Mouse (Mus musculus): ENCODE measurements at regions not wholly inside any gene's neighbourhood (a gene's known extent, or its start where the extent isn't known, plus 50 kb on each side); places are given as distances from the start of the nearest gene placed in this dataset.
A peak's percentile ranks its signal among the peaks of the same experiment; 100 is the strongest.
"Not testable (repeated sequence)": the region's sequence is repeated elsewhere in the genome, so short reads cannot be mapped to it uniquely, and the experiment has no call there.

DNA sequence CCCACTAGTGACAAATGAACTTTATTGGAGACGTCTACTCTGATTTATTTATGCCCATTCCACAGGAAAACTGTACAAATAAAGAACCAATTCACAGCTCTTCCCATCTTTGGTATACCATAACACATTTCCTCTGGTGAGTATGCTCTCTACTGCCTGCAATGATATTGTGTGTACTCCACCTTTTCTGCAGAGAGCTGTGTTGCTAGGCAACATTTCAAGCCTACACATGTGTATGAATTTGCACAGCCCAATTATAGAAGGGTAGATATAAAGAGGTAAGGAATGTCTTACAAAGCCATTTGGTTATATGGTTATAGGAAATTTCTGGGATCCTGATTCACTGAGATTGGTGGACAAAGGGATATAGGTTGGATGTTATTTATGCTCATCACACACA, 227.4 kb downstream of the 4931408C20Rik start:
- peak in 1 of 2 experiments; percentile 13 for DNase-seq (ENCODE audit: low spot score in 2 of 2)

DNA sequence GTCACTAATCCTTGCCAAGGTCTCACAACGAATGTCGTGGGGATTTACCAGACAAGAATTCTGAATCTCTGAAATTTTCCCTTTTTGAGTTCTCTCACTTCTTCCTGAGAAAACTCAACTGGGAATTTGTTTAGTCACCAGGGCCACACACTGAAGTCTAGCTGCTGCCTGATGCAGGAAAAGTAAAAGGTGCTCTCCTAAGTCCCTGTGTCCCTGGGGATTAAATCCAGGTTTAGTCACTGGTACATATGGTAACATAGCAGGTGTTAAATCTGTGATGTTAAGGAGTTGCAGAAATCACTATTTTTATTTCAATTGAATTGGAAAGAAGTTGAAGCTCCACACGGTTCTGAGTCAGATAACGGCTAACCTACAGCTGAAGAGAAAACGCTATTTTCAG, 260.9 kb downstream of the 4931408C20Rik start:
- peak in 1 of 2 experiments; percentile 20 for DNase-seq (ENCODE audit: low spot score in 2 of 2)

DNA sequence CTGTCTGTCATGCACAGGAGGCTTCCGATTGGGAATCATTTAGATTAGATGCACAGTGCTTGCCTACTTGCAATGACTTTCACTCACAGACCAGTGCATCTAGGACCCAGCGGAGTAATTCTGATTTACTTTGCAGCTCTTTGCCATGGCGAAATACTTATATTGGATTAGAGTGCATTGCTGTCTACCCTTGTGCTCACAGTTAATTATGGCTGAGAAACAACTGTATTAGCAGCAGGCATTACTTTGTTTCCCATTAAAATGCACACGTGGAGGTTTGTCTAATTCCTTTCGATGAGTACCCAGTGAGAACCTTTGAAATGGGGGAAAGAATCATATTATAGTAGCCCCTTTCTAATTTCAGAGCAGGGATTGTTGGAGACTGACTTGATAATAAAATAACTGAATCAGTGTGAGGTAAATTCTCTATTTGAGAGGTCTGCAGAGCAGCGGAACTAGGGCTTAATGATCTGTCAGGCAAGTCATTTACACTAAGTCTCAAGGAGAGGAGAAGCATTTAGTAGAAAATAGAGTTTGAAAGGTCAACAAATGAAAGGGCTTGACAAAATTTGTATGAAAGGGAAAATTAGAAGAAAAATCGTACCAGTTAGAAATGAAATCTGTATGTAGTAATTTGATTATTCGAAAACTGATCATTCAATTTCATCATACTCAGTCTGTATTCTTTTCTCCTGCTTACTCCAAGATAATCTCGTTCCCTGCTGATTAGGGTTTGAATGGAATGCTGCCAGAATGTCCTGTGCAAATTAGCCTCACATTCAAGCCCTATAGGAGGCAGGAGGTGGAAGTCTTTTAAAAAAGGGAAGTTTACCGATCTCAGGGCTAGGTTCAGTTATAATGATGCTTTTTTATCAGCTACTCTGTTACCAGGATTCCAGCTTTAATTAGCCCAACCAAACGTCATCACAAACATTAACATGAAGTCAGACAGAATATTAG, 299.0 kb downstream of the 4931408C20Rik start:
- DNase-seq (ENCODE audit: low spot score in 2 of 2): no peak

DNA sequence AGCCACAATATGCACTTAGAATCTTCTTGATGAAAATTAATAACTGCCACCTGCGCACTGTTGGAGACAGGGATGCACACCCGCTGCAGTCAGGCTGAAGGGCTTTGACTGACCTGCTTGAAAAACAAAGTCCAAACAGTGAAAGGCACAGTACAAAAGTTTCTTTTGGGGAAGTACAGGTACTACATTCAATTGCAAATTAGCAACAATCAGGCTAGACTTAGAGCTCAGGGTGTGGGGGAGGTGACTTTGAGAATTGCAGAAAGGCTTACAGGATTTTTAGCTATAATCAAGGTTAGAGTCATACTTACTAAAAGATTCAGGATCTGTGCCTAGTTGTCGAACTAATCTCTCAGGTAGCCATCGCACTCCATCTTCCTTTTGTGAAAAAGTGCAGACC, 346.7 kb downstream of the 4931408C20Rik start:
- no peak for DNase-seq (ENCODE audit: low spot score in 2 of 2)

DNA sequence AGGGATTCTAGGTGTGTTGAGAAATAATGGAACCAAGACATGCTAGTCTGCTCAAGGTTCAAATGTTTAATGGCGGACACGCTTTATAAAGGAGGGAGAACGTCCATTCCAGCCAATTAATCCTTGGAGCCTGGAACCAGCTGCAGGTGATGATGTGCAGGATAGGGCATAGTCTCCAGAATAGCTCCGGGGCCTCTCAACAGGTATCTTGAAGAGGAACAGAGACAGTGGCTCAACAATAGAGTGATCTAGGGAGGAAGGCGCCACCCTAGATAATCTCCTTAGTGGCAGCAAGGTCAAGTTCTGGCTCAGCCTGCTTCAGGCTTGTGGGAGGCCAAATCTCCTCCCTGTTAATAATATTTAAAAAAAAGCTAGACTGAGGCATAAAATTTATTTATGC, 347.4 kb downstream of the 4931408C20Rik start:
- not testable (repeated sequence) for DNase-seq (ENCODE audit: low spot score in 2 of 2)

DNA sequence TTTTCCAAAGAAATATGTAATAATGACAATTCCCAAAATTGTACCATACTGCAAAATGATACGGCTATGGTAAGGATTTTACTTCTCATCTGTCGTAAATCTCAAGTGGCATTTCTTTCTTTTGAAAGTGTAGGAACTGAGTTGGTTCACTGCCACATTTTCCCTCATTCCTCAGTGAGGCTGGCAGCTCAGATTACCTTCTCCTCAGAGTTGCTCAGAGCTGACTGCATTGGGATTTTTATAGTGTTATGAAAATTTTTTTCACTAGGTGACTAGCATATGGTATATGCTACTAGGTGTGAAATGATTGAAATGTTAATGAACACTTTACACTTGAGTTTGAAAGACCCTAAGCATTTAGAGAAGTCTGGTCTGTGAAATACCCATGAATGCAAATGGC, 397.7 kb downstream of the 4931408C20Rik start:
- no peak for DNase-seq (ENCODE audit: low spot score in 2 of 2)

DNA sequence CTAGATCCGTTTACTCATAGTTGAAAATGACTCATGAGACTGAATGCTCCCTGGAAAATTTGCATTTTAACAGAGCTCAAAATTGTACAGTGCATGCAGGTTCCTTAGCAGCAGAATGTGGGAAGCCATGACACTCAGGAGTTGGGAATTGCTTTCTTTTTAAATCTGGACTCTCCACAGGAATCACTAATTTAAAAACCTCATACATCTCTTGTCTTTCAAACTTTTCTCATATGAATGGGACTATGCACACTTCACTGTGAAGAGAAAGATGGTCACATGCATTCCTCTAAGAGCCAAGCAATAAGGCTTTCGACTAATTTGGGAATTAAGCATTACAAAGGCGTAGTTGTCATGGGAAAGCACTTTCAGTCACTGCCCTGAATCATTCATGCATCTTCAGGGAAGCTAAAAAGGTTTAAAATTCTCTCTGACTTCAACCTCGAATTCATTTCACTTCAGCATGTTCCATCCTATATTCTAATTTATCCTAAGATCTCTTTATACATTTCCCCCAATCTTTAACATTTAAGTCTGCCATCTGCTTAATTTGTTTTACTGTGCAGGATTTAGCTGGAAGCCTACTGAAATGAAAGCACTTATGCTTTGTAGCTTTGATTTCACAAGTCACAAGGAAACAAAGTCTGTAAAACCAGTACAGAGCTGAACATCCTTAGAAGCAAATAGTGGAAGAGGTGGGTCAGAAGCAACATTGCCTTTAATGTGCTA, 404.2 kb downstream of the 4931408C20Rik start:
- peak in 1 of 2 experiments; percentile 51 for DNase-seq (ENCODE audit: low spot score in 2 of 2)

DNA sequence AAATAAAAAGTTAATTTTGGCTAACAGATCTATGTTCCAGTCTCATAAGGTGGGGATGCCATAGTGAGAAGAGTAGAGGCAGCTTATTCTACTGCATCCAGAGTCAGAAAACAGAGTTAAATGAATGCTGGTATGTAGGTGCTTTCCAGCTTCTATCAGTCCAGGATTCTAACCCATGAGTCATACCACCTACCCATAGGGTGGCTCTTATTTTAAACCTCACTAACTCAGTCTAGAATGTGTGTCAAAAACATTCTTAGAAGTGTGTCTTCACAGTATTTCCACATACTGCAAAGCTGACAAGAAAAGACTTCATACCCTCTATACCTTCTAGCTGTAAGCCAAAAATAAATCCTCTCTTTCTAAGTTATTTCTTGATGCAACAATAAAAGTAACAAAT, 410.7 kb downstream of the 4931408C20Rik start:
- DNase-seq (ENCODE audit: low spot score in 2 of 2): no peak

DNA sequence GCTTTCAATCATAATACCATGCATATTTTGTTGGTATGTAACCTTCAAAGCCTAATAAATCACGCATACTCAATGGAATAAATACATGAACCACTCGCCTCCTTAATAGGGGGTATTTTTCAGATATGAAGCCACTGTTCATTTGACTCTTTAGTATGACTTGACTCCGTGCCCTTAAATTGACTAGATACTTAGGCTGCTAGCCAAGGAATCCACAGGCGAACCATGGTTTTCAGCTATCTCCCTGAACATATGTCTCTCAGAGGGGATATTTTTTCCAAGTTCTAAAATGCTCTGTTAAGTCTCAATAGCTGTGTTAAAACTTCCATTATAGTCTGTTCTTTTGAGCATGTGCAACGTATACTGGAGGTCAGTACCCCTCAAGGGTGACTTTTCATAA, 413.8 kb upstream of the Adgrb3 start:
- no peak for DNase-seq (ENCODE audit: low spot score in 2 of 2)

DNA sequence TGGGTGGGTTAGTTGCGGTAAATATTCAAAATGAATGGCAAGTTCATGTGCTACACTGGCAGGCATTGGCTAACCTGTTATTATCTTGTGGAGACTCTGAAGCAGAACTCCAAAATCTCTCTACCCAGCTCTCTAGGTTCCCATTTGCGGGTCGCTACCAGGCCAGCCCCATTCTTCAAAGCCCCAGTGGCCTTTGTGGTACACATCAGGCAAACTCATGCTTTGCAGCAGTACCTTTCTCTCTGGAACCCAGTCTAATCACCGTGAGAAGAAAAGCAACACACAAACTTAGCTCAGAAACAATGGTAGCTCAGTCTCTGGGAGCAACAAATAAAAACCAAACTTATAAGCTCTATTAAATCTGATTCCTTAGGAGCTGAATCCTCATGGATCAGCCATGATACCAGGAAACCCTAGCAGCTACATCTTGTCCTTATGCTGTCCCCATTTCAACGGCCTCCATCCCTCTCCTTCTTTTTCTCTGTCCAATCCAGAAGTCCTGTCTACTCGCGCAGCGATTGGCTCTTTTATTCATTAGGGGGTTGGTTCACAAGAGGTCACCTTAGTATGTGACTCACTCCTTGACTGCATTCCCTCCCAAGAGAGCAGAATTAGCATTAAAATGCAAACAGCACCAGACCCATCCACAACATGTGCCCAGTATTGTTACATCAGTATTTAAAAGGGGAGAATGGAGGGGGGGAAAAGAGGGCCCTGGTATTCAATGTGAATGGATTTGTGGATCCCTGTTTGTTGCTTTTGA, 400.0 kb upstream of the Adgrb3 start:
- DNase-seq (ENCODE audit: low spot score in 2 of 2): no peak

DNA sequence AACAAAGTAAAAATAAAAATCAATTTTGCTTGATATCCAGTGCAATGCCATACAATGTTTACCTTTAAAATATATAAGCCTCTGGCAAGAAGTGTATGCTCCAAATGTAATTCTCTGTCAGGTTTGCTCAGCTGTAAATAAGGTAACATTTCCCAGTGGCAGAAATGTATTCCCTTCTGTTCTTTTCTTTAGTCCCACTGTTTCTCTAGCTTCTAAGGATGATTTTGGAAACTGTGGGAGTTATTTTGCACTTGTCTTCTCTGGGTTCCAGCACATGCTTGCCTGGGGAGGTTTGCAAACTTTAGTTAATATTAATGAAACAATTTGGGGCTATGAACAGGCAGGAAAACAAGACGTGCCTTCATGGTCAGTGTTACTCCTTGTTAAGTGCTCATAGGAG, 374.9 kb upstream of the Adgrb3 start:
- DNase-seq (ENCODE audit: low spot score in 2 of 2): peak in 1 of 2 experiments; percentile 12
